Mouse (Mus musculus): Measurements from ENCODE around the gene Hnrnpc.

DNA sequence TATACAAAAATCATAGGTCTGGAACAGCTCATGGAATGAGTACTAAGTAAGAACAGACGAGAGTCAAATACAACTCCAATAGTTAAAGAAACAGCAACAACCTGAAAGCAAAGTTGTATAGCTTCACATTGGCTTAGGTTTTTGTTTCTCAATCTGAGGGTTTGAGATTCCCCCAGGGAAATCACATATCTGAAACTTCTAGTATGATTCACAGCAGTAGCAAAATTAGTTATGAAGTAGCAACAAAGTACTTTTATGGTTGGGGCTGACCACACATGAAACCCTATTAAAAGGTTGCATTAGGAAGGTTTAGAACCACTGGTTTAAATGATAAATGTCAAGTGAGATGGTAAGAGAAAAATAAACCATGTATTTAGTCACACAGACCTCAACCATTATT lies 9.3 kb downstream of the Hnrnpc start:
- no peak for TF ChIP-seq CTCF (IDR thresholded peaks at IDR 0.05)
- TF ChIP-seq EP300 (IDR thresholded peaks at IDR 0.05), result no peak

Measured in lung, postnatal 0 days (tissue).